Mouse (Mus musculus) liver, embryonic 14.5 days (tissue): ENCODE measurements around the gene Treml2. TPM values are rescaled to one million over a fixed set of nuclear protein-coding genes. Genes with fewer than 3 reads are reported as not detected.

ENCODE experiments used
- ATAC-seq: fragments of 200-750 bp; cut with Nextera tagmentation; 2 replicates; pipeline ENCODE4 v1.8.0; 2017; ENCODE audit warnings: moderate number of reproducible peaks, mild to moderate bottlenecking, moderate library complexity; ENCODE audit not compliant: insufficient read depth
- DNase-seq, 3 experiments: peaks; one replicate each; pipeline ENCODE4 v3.0.0-alpha.2; 2012 to 2013; ENCODE audit warnings: low read depth in 3 of 3, low spot score in 3 of 3
- H3K27ac ChIP-seq: fragments of 300-500 bp; sonication (generic); 2 replicates; pipeline ENCODE4 v1.5.1; 2014; ENCODE audit warnings: moderate library complexity, mild to moderate bottlenecking, control low read depth, inconsistent platforms
- H3K27me3 ChIP-seq: fragments of 300-500 bp; sonication (generic); 2 replicates; pipeline ENCODE4 v1.6.1; 2014; ENCODE audit warnings: mild to moderate bottlenecking, low read length, moderate library complexity; ENCODE audit not compliant: control insufficient read depth, insufficient read depth
- H3K36me3 ChIP-seq: fragments of 300-500 bp; sonication (generic); replicated peaks from 2 replicates; pipeline ENCODE4 v1.6.1; 2014; ENCODE audit warnings: low read depth; ENCODE audit not compliant: control insufficient read depth, insufficient read depth
- H3K4me1 ChIP-seq, 2 experiments: fragments of 200-500 bp in 1 of 2; fragments of 300-500 bp in 1 of 2; sonication (generic) in 1 of 2; replicated peaks; 2 replicates each; pipeline ENCODE4 v1.6.1; 2012 to 2014; ENCODE audit warnings: antibody characterized with exemption in 1 of 2, inconsistent platforms in 1 of 2, low read length in 1 of 2; ENCODE audit not compliant: control insufficient read depth in 2 of 2, insufficient read depth in 2 of 2
- H3K4me2 ChIP-seq: fragments of 300-500 bp; sonication (generic); 2 replicates; pipeline ENCODE4 v1.6.1; 2014; ENCODE audit warnings: low read depth, mild to moderate bottlenecking, control low read depth, moderate library complexity
- H3K4me3 ChIP-seq, 2 experiments: fragments of 200-500 bp in 1 of 2; fragments of 300-500 bp in 1 of 2; sonication (generic) in 1 of 2; 2 replicates each; pipeline ENCODE4 v1.5.1; 2012 to 2014; ENCODE audit warnings: low read depth in 2 of 2, low read length in 2 of 2, mild to moderate bottlenecking in 2 of 2, control low read depth in 1 of 2, inconsistent platforms in 1 of 2, moderate library complexity in 1 of 2; ENCODE audit not compliant: insufficient read depth in 1 of 2
- H3K9ac ChIP-seq: fragments of 300-500 bp; sonication (generic); replicated peaks from 2 replicates; pipeline ENCODE4 v1.6.1; 2014; ENCODE audit warnings: mild to moderate bottlenecking, control low read depth, moderate library complexity
- H3K9me3 ChIP-seq: fragments of 300-500 bp; sonication (generic); 2 replicates; pipeline ENCODE4 v1.6.1; 2016; ENCODE audit warnings: low read length, mixed read lengths; ENCODE audit not compliant: control insufficient read depth
- CTCF ChIP-seq: IDR thresholded peaks from 2 replicates; pipeline ENCODE4 v1.5.1; 2016; ENCODE audit warnings: antibody characterized with exemption, low read depth, control low read depth
- EP300 ChIP-seq: IDR thresholded peaks from 2 replicates; pipeline ENCODE4 v1.6.1; 2016; ENCODE audit warnings: antibody characterized with exemption, low read depth
- WGBS: fragments of 180-500 bp; shearing (Covaris S2); extraction: QIAGEN DNeasy Blood & Tissue Kit; methylation state at CpG from one replicate; pipeline ENCODE4 v1.1.7; 2014; ENCODE audit not compliant: insufficient replicate concordance; 5-methylcytosine and 5-hydroxymethylcytosine counted together
- polyA plus RNA-seq, 2 experiments: library from polyadenylated mRNA; depleted of rRNA in 1 of 2; stranded (reverse) in 1 of 2; unstranded in 1 of 2; fragments of >200 nt; fragmentation: Nextera tagmentation in 1 of 2; extraction: Ambion mirVana in 1 of 2; gene quantifications; 2 replicates each; pipeline versions ENCODE4 v1.2.1 to v1.2.3; 2012 to 2014

Treml2 gene
- polyA plus RNA-seq (2012; rRNA removed) (10.6 and 10.7 TPM in 2 replicates), polyA plus RNA-seq (2014; fragmentation: Nextera tagmentation; extraction: Ambion mirVana) (2.1 and 2.7 TPM in 2 replicates)

DNA sequence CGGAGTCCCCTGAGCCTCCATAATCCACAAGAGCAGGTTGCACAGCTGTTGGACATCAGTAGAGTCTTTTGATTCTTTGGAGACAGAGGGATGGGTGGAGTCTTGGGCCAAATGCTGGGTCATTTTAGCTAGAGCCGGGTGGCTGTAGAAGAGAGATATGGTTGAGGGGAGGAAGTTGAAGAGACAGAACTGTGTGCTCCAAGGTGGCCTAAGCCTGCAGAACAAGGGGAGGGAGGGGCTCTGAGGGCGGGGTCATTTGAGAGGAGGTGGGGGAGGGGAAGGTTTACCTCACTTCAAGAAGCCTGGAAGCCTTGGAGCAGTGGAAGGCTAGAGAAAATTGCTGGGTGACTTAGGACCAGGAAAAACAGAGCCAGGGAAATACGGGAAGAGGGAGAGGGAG is at the start of gene Treml2:
TSS of gene Treml2 (plus strand) at position 296 of the 400 bp plus-strand sequence.
- 3% methylated on average over 3 of the region's 4 CpGs for WGBS
- Histone ChIP-seq H3K27me3 (no peaks in the 10 kb centered on the region), H3K36me3 (peaks cover 6% of the 10 kb centered on the region), H3K9me3 (no peaks in the 10 kb centered on the region), H3K4me2 (peak within 1 kb of the TSS; percentile 79), H3K27ac (peak within 1 kb of the TSS; percentile 86), H3K9ac (peak within 1 kb of the TSS; percentile 86), H3K4me1 (peaks cover 20 to 41% of the 10 kb centered on the region in 2 experiments), H3K4me3 (peak within 1 kb of the TSS; percentile 67 to 92)
- ATAC-seq (peak; percentile 85), DNase-seq (peak; percentile 76 to 83 (median 79))
- no peak for TF ChIP-seq CTCF
- peak; percentile 75 for TF ChIP-seq EP300

DNA sequence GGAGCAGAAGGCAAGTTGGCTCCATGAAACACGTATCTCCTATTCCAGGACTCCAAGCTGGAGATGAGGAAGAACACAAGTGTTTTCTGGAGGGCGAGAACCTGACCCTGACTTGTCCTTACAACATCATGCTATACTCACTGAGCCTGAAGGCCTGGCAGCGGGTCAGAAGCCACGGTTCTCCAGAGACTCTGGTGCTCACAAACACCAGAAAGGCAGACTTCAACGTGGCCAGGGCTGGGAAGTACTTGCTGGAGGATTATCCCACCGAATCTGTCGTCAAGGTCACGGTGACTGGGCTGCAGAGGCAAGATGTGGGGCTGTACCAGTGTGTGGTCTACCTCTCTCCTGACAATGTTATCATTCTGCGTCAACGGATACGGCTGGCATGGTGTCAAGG is 49.8 kb upstream of the Treml2 start:
- H3K4me3 ChIP-seq, result no peak overlapping the region
- H3K27me3 ChIP-seq, result no peaks in the 10 kb centered on the region
- no peak for DNase-seq
- no peak overlapping the region for H3K27ac ChIP-seq
- TF ChIP-seq EP300, result no peak
- no peaks in the 10 kb centered on the region for H3K9me3 ChIP-seq
- ATAC-seq, result no peak
- no peak overlapping the region for H3K9ac ChIP-seq
- H3K4me1 ChIP-seq, result no peaks in the 10 kb centered on the region
- 71% methylated on average over 11 of the region's 11 CpGs for WGBS
- H3K36me3 ChIP-seq, result no peaks in the 10 kb centered on the region
- H3K4me2 ChIP-seq, result no peak overlapping the region

DNA sequence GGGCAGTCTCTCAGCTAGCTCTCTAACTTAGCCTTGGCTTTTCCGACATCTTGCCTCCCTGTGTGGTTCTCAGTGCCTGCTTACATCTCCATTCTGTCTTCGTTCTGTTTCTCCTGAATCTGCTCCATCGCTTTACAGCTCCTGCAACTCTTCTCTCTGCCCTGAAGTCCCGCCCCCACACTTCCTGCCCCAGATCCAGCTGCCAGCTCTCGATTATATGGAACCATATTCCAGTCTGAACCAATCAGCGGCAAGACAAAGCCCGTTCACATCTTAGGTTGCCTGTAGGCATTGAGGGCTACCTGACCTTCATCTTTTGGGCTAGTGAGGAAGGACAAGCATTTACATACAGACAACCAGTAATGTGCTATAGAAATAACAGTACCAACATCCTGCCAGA is 48.7 kb upstream of the Treml2 start:
- WGBS, result 73% methylated on average over 7 of the region's 7 CpGs
- no peak overlapping the region for H3K9ac ChIP-seq
- no peaks in the 10 kb centered on the region for H3K9me3 ChIP-seq
- no peak overlapping the region for H3K4me3 ChIP-seq
- H3K27me3 ChIP-seq, result no peaks in the 10 kb centered on the region
- H3K36me3 ChIP-seq, result no peaks in the 10 kb centered on the region
- no peak overlapping the region for H3K27ac ChIP-seq
- DNase-seq (no peak), ATAC-seq (no peak)
- TF ChIP-seq EP300, result no peak
- TF ChIP-seq CTCF, result no peak
- H3K4me1 ChIP-seq, result no peaks in the 10 kb centered on the region
- no peak overlapping the region for H3K4me2 ChIP-seq

GRCm38 (mm10) chr17:48256575-48256974 is 42.7 kb upstream of the Treml2 start:
- no peak overlapping the region for H3K27ac ChIP-seq
- no peaks in the 10 kb centered on the region for H3K27me3 ChIP-seq
- no peaks in the 10 kb centered on the region for H3K36me3 ChIP-seq
- no peak overlapping the region for H3K9ac ChIP-seq
- no peaks in the 10 kb centered on the region for H3K4me1 ChIP-seq
- H3K4me3 ChIP-seq, result no peak overlapping the region
- TF ChIP-seq CTCF (no peak), EP300 (no peak)
- DNase-seq (no peak), ATAC-seq (no peak)
- no peak overlapping the region for H3K4me2 ChIP-seq
- no peaks in the 10 kb centered on the region for H3K9me3 ChIP-seq

DNA sequence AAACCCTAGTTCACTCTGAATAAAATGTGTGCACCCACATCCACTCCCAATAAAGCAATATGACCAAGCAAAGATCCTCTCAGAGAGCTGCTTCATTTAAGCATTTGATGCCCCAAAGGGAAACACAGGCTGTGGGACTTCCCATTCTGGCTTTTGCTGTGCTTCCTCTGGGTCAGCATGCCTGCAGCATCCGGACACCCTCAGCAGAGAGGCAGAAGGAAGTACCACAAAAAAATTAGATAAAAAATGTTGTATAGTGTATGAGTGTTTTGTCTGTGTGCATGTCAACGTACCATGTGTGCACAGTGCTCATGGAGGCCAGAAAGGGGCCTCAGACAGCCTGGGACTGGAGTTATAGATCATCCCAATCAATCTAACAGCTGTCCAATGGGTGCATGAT is 37.4 kb upstream of the Treml2 start:
- Histone ChIP-seq H3K4me1 (peaks cover 14 to 17% of the 10 kb centered on the region in 2 experiments), H3K4me3 (no peak overlapping the region), H3K9ac (no peak overlapping the region), H3K9me3 (no peaks in the 10 kb centered on the region), H3K27ac (no peak overlapping the region), H3K4me2 (no peak overlapping the region), H3K36me3 (no peaks in the 10 kb centered on the region), H3K27me3 (no peaks in the 10 kb centered on the region)
- WGBS, result 28% methylated on average over 2 of the region's 2 CpGs
- no peak for TF ChIP-seq CTCF
- TF ChIP-seq EP300, result no peak
- no peak for DNase-seq
- no peak for ATAC-seq
